Mouse (Mus musculus) liver, adult (tissue): ENCODE data around the gene Olfr557.
A peak's percentile ranks its signal among the peaks of the same experiment; 100 is the strongest.

Source experiments
- GATA4 ChIP-seq: IDR thresholded peaks from 2 replicates; pipeline ENCODE4 v1.6.1; 2014; ENCODE audit warnings: mild to moderate bottlenecking, low read length; ENCODE audit not compliant: insufficient replicate concordance

Olfr557 gene

GRCm38 (mm10) chr7:102695358-102696125 lies at the start of gene Olfr557:
TSS of gene Olfr557 (plus strand) at chr7:102695910.
- TF ChIP-seq GATA4 = no peak

- TF ChIP-seq GATA4 = no peak
These were observed 37.2 kb upstream of the Olfr557 start, which contains the start of gene Olfr555 for GRCm38 (mm10) chr7:102658523-102658922. TSS of gene Olfr555 (plus strand) at chr7:102658823.

GRCm38 (mm10) chr7:102664599-102664998 lies 31.1 kb upstream of the Olfr557 start, which contains the start of gene Olfr556:
TSS of gene Olfr556 (plus strand) at chr7:102664899.
- TF ChIP-seq GATA4 = no peak

- TF ChIP-seq GATA4 = no peak
These were observed 30.3 kb upstream of the Olfr557 start for GRCm38 (mm10) chr7:102665378-102665777.

GRCm38 (mm10) chr7:102676225-102676624 lies 19.5 kb upstream of the Olfr557 start:
- TF ChIP-seq GATA4 = no peak

- TF ChIP-seq GATA4 = no peak
These were observed 13.8 kb upstream of the Olfr557 start for GRCm38 (mm10) chr7:102681916-102682315.

- peak; percentile 87; the same call in 1 of the 2 replicates for TF ChIP-seq GATA4
These were observed 8.7 kb upstream of the Olfr557 start, which contains the start of gene Trim68 for GRCm38 (mm10) chr7:102686944-102687501. TSS of gene Trim68 (minus strand) at chr7:102687327.

GRCm38 (mm10) chr7:102698461-102698860 lies 2.8 kb downstream of the Olfr557 start:
- TF ChIP-seq GATA4 = no peak

GRCm38 (mm10) chr7:102701915-102702314 lies 6.2 kb downstream of the Olfr557 start, which contains the start of gene Olfr558:
TSS of gene Olfr558 (plus strand) at chr7:102702215.
- no peak for TF ChIP-seq GATA4

- no peak for TF ChIP-seq GATA4
These were observed 23.3 kb downstream of the Olfr557 start, which contains the start of gene Olfr33 for GRCm38 (mm10) chr7:102718970-102719369. TSS of gene Olfr33 (minus strand) at chr7:102719070.

GRCm38 (mm10) chr7:102727391-102727790 lies 31.7 kb downstream of the Olfr557 start, which contains the start of gene Olfr559:
TSS of gene Olfr559 (minus strand) at chr7:102727491.
- no peak for TF ChIP-seq GATA4

GRCm38 (mm10) chr7:102733793-102734192 lies 38.1 kb downstream of the Olfr557 start:
- no peak for TF ChIP-seq GATA4

- no peak for TF ChIP-seq GATA4
These were observed 42.0 kb downstream of the Olfr557 start for GRCm38 (mm10) chr7:102737705-102738104.
